Mouse (Mus musculus) layer of hippocampus, postnatal 10 days (tissue): Measurements from ENCODE around the gene AI661453. TPM values are rescaled to one million over a fixed set of nuclear protein-coding genes. Genes with fewer than 3 reads are reported as not detected.

ENCODE experiments used
- total RNA-seq, 2 experiments: library from RNA; stranded (reverse); gene quantifications; 2 replicates each; pipeline ENCODE4 v1.2.3; 2021

The AI661453 gene
- total RNA-seq, 2 experiments from 2014 or later, result 0.23 to 0.38 TPM

Other genes starting within 250 kb of the AI661453 start
- 10 to 100 TPM; 29.1 to 30.6 TPM for gene Mrps10, start 67.7 kb upstream of the AI661453 start, total RNA-seq
- gene Guca1b, start 51.2 kb upstream of the AI661453 start, total RNA-seq, result under 1 TPM; 0.40 to 0.43 TPM
- gene Guca1a, start 36.0 kb upstream of the AI661453 start, total RNA-seq, result 1 to 10 TPM in 1 of 2 experiments, not detected in 1; 1.2 TPM
- gene 1700001C19Rik, start 761 bp downstream of the AI661453 start, total RNA-seq, result under 1 TPM in 1 of 2 experiments, not detected in 1; 0.94 TPM
- 10 to 100 TPM; 16.7 to 17.0 TPM for gene Taf8, start 65.7 kb downstream of the AI661453 start, total RNA-seq
- gene Ccnd3, start 68.4 kb downstream of the AI661453 start, total RNA-seq, result 10 to 100 TPM; 34.7 to 39.6 TPM
- gene Bysl, start 174.9 kb downstream of the AI661453 start, total RNA-seq, result 10 to 100 TPM; 24.5 to 24.9 TPM
- 10 to 100 TPM; 23.9 to 24.8 TPM for gene Med20, start 175.0 kb downstream of the AI661453 start, total RNA-seq
- 10 to 100 TPM in 1 of 2 experiments, 1 to 10 TPM in 1; 6.6 to 10.1 TPM for gene Gm20517, start 175.0 kb downstream of the AI661453 start, total RNA-seq
- 10 to 100 TPM; 11.3 to 13.2 TPM for gene Usp49, start 194.1 kb downstream of the AI661453 start, total RNA-seq